In genomic region chr1:54896109-54897085, GRCm38 (mm10) we compare ENCODE assay signal across 9 mouse cellular contexts. TPM values are rescaled to one million over a fixed set of nuclear protein-coding genes. Genes with fewer than 3 reads are reported as not detected.
DNase-seq lines count a peak whose midpoint lies in the region; TF ChIP-seq lines count a peak whose summit lies in the region.
"Had no signal": no experiment of that assay in that cellular context is flagged by ENCODE, and none has a peak within 500 bp of the region (broad histone marks: within the 10 kb centered on the region; RNA-seq: fewer than 3 reads in every experiment).

No protein-coding gene starts in this region.

- TF ChIP-seq CTCF in thymus, adult 2 months (IDR thresholded peaks at IDR 0.05; ENCODE audit: borderline replicate concordance, control insufficient read depth, extremely low read depth, insufficient read depth, low read length, poor library complexity) = no peak

- 35% methylated on average over 12 of the region's 12 CpGs for WGBS in thymus, adult 2 months

- intact Hi-C loops in left cerebral cortex, postnatal 10 days (cut with DNase I) = no loop called here
- intact Hi-C loops in gastrocnemius, postnatal 14 days (cut with DNase I; ENCODE audit: low total_unique reads) = no loop called here

- H3K36me3 ChIP-seq in thymus, adult 2 months (ENCODE audit: control insufficient read depth, insufficient read depth, low read length) = no peaks in the 10 kb centered on the region

- H3K27me3 ChIP-seq in thymus, adult 2 months (ENCODE audit: control insufficient read depth, insufficient read depth, low read length) = no peaks in the 10 kb centered on the region
- H3K27me3 ChIP-seq: megakaryocyte, embryonic 14.5 days had no signal

- H3K27ac ChIP-seq in thymus, adult 2 months (ENCODE audit: control insufficient read depth, insufficient read depth, low read length) = peak overlapping the region; percentile 65; the same call in 1 of the 2 replicates

- no peak overlapping the region for H3K4me3 ChIP-seq in thymus, adult 2 months (ENCODE audit: control insufficient read depth, insufficient read depth, low read length)
- H3K4me3 ChIP-seq: megakaryocyte, embryonic 14.5 days had no signal

- TF ChIP-seq POLR2A in thymus, adult 2 months (IDR thresholded peaks at IDR 0.05; ENCODE audit: control insufficient read depth, extremely low read depth, insufficient read depth, low read length, poor library complexity) = no peak

- peaks cover 25% of the 10 kb centered on the region for H3K4me1 ChIP-seq in thymus, adult 2 months (replicated peaks; ENCODE audit: control insufficient read depth, insufficient read depth, low read length)

- DNase-seq in heart, adult 11 months = peak; percentile 92
- no peak for DNase-seq in heart, adult 9 months (ENCODE audit: low spot score in 2 of 2)
- DNase-seq in thymus, adult 2 months = no peak
- no peak for DNase-seq in thymus, adult 18-20 months
- peak; percentile 54 to 60 for DNase-seq in left cerebral cortex, postnatal 10 days (ENCODE audit: extremely low spot score in 1 of 2, low spot score in 2 of 2)
- peak; percentile 78 to 82 for DNase-seq in right cerebral cortex, adult 2 months (ENCODE audit: low spot score in 2 of 2)
- no peak for DNase-seq in gastrocnemius, postnatal 14 days
- no peak for DNase-seq in adrenal gland, adult (ENCODE audit: inconsistent age in 2 of 2, low spot score in 1 of 2)

RNA-seq across cellular contexts. Expression of gene Ankrd44, which starts 29.8 kb away (rescaled TPM):
- 92.6 and 92.9 TPM in 2 replicates for polyA plus RNA-seq in thymus, adult 2 months (2012; rRNA removed)
- 10 to 100 TPM; 35.2 to 37.8 TPM for total RNA-seq in left cerebral cortex, postnatal 10 days (2021)
- 10 to 100 TPM in 1 of 2 experiments, 1 to 10 TPM in 1; 7.6 to 11.4 TPM for total RNA-seq in gastrocnemius, postnatal 14 days (2021)

Comparison
In these comparisons a context has a peak if more than half of its experiments do, and no peak if none do; other contexts are left out.
1. DNase-seq: peak in heart, adult 11 months (single experiment), left cerebral cortex, postnatal 10 days (2 of 2) and right cerebral cortex, adult 2 months (2 of 2); none in heart, adult 9 months (0 of 2), thymus, adult 2 months (single experiment), thymus, adult 18-20 months (0 of 2), gastrocnemius, postnatal 14 days (single experiment) and adrenal gland, adult (0 of 2).